Mouse (Mus musculus) cerebellum, postnatal 10 days (tissue): ENCODE data around the gene St6gal1.
A peak's percentile ranks its signal among the peaks of the same experiment; 100 is the strongest.

Experiments
- DNase-seq, 2 experiments: peaks; one replicate each; pipeline ENCODE4 v3.0.0; 2021; ENCODE audit warnings: mixed read lengths in 2 of 2

The St6gal1 gene

GRCm38 (mm10) chr16:23307142-23307968 is 82.8 kb downstream of the St6gal1 start:
- no peak for DNase-seq

DNA sequence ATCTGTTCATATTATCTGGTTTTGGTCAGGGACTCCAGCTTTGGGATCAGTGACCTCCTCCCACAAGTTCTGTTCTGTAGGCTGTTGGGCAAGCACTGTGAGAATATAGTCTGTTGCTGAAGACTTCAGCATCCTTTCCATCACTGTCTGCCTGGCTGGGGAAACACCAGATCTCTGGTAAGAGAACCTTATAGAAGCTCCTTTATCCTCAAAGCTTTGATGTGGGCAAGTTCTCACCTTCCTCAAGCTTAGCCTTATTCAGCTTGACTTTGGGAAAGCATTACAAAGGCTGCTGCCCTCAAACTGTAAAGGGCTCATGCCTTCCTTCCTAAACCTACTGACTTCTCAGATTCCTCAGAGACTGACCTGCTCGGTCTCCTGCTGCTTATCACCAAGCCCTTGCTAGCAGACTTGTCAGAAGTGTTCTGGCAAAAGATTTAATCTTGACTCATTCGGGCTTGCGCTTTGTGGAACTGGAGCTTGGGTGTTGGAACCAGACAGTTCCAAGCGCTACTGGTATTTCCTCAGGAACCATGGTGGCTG is 83.5 kb downstream of the St6gal1 start:
- no peak for DNase-seq

GRCm38 (mm10) chr16:23309080-23309479 is 84.5 kb downstream of the St6gal1 start:
- DNase-seq = no peak

GRCm38 (mm10) chr16:23312604-23313003 is 88.1 kb downstream of the St6gal1 start:
- no peak for DNase-seq

- DNase-seq = no peak
Measured at GRCm38 (mm10) chr16:23314790-23315189, 90.2 kb downstream of the St6gal1 start.

DNA sequence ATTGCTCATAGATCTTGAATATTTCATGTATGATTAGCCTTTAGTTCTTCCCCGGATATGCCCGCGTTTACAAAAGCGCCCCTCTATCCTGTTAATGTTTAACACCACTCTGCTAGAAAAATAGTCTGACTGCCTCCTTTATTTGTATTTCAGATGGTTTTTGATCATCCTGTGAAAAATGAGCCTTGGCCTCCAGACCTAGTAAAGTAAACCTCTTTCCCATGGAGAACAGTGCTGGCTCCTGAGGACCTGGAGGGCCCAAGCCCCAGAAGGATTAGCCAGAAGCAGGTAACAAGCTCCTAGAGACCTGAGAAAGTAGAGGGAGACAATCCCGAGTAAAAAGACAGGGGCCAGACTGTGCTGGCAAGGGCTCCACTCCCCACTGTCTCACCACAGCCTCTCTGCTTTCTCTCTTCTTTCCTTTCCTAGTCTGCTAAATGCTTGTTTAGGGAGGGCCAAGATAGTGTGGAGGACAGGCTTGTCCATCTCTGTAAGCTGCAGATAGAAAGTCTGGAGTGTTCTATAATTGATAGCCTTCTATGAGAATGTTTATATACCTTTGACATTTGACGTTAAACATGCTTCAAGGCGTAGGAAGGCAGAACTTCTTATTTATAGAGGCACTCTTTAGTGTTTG is 93.0 kb downstream of the St6gal1 start:
- no peak for DNase-seq

DNA sequence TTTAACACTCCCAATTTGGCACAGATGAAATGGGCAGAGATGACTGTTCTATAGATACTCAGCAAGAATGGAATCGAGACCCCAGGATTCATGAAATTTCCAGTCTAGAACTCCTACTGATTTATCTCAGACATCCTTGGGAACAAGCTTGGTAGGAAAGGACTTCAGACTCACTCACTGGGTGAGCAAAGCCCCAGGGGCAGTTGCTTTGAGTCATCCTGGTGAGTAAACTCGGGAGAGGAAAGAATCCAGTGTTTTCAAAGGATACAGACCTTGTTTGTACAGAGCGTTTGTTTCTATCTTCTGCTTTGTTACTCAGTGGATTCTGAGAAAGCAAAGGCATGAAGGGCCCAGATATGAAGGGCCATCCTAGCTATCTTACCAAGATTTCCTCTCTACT is 95.5 kb downstream of the St6gal1 start:
- no peak for DNase-seq

- no peak for DNase-seq
Measured at GRCm38 (mm10) chr16:23320579-23320978, 96.0 kb downstream of the St6gal1 start.

- DNase-seq = no peak
Measured at GRCm38 (mm10) chr16:23322453-23322852, 97.9 kb downstream of the St6gal1 start.

- DNase-seq = no peak
Measured at GRCm38 (mm10) chr16:23323915-23324314, 99.4 kb downstream of the St6gal1 start.

DNA sequence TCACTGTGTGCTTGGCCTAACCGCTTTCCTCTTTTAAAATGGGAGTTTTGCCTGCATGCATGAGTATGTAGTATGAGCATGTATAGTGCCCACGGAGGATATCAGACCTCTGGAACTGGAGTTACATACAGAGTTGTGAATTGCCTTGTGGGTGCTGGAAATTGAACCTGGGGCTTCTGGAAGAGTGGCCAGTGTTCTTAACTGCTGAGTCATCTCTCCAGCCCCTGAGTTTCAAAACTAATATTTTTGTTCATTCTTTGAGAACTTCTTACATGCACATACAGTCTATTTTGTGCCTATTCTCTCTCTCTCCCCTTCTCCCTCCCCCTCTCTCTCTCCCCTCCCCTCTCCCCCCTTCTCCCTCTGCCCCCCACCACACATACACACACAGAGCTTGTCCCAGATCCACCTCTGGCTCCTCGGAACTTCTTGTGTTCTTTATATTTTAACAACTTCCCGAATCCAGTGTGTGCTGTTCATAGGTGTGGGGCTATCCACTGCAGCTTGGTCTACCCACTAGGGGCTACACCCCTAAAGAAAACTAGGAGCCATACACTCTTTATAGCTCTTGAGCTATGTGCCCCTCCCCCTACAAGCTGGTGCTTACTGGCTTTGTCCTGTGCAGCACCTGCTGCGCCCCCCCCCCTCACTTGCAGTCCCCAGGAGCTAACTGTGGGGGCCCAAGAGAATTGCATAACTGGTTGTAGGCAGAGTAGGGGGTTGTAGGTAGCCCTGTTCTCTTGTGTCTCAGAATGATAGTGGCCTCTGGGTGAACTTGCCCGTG is 100.5 kb downstream of the St6gal1 start:
- DNase-seq = no peak

DNA sequence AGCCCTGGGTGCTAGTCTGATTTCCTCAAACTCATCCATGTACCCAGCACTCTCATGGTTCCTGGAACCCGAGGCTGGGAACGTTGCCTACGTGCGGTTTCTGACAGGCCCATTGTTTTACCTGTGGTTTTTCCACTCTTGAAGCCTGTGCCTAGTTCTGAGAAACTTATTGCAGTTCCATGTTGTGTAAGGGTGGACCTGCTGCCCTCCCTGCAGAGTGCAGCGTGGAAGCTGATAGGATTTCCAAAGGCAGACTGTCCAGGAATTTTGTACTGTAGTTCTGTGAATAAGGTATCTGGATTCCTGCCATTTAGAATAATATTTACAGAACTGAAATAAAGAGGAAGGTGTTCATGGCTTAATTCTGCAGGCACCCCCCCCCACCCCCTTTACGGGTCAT is 102.1 kb downstream of the St6gal1 start:
- DNase-seq = no peak

- DNase-seq = no peak
Measured at GRCm38 (mm10) chr16:23327266-23327665, 102.7 kb downstream of the St6gal1 start.

DNA sequence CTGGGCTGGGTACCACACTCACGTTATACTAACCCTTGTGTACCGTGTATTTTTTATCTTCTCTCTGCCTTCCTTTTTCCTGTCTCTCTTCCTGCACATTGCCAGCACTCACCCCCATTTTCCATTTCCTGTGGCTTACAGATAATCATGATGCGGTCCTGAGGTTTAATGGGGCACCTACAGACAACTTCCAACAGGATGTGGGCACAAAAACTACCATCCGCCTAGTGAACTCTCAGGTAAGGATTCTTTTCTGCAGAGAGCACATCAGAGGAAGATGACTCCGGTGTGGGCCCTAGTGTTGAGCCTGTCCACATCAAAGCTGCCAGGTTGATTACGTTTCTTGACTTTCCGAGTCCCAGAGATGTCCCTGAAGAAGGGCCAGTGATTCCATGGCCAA is 103.7 kb downstream of the St6gal1 start:
- DNase-seq = no peak

DNA sequence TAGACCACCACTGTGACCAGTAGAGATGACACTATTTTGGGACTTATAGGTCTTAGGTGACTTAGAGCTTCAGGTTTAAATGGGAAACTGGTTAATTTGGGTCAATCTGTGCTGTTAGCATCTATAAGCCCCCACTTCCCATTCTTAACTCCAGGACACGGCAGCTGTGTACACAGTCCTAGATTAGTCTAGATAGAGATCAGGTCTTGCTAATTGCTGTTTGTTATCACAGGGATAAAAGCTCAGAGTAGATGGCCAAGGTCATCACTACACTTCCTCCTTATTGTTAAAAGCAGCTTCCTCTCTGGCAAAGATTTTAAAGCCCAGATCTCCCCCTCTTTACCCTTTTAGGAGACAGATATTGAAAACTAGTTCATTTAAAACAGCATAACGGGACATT is 107.6 kb downstream of the St6gal1 start:
- no peak for DNase-seq

- no peak for DNase-seq
Measured at GRCm38 (mm10) chr16:23332686-23333085, 108.1 kb downstream of the St6gal1 start.

DNA sequence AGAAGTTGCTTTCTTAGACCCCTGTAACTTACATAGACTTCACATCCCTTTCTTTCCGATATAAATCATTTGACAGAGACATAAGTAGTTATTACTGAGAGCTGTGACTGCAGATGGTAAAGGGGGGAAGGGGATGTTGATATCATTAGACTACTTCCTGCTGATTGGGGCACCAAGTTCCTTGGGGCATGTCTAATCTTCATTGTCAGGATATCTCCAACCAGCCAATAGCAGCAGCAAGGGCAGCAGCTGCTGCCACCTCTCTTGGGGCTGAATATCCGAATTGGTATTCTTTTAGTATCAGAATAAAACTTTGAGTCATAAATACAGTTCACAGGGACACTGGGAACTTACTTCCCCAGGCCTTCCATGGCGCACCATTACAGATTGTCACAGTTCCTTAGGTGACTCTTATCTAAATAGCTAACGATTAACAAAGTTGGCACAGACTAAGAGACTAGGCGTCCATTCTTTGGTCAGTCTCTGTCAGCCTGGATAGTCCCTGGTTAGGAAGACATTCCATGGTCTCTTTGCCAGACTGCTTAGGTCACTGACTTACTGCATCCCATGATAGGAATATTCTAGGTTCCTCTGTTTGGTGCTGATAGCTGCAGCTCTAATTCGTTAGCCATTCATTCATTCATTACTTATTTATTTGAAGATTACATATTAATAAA is 109.5 kb downstream of the St6gal1 start:
- peak in 1 of 2 experiments; percentile 13 for DNase-seq

- DNase-seq = no peak
Measured at GRCm38 (mm10) chr16:23337317-23337716, 112.8 kb downstream of the St6gal1 start.

DNA sequence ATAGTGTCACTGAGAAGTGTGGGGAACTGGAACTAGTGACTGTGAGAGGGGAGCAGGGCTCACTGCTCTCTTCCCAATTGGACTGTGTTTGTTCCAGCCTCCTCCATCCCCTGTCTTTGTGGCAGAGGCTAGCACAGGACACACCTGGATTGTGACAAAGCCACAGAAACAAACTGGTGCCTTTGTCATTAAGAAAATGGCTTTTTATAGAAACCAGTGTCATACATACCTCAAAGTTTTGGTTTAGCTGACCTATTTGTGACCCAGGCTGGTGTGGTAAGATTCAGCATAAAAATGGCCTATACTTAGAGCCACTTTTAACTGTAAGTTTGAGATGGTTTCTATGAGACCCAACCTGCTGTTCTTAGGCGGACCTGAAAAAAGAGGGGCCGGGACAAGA is 116.7 kb downstream of the St6gal1 start:
- DNase-seq = no peak

DNA sequence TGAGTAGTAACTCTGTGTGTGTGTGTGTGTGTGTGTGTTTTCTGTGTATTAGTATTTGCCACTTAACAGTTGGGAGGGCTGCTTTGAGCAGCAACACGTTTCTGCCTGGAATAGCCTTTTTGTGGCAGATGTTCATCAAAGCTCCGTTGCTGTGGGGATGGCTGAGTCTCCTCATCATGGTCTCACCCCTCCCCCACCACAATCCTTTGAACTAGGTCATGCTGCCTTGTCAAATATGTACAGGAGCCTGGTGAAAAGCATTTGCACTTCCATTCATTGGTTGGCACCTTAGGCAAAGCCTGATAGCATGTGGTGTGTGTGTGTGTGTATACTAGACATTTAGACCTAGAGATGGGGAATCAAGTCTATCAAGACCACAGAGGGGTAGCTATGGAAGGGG is 126.3 kb downstream of the St6gal1 start:
- peak; percentile 19 to 36 for DNase-seq

GRCm38 (mm10) chr16:23361031-23361430 is 136.5 kb downstream of the St6gal1 start:
- DNase-seq = no peak

- no peak for DNase-seq
Measured at GRCm38 (mm10) chr16:23361434-23361970, 137.0 kb downstream of the St6gal1 start.
